Mouse (Mus musculus): ENCODE results near the gene Ccdc70.
A peak's percentile ranks its signal among the peaks of the same experiment; 100 is the strongest.
"Not testable (repeated sequence)": the region's sequence is repeated elsewhere in the genome, so short reads cannot be mapped to it uniquely, and the experiment has no call there.

The Ccdc70 gene

DNA sequence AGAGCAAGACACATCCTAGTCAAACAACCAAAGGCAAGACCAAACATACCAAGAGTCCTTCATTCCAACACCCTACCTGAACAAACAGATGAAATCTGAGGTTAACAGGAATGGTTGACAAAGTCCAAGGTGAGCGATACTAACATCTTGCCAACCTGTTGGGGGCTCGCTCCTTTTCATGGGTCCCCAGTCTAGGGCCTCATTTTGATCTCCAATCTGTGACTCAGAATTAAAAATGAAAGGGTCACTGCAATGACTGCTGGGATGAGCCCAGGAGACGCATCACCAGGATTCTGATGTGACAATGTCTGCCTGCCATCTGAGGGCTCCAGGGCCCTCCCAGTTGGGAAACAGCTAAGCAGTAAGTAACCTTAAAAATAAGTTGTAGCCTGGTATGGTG lies at the start of gene Ccdc70:
Gene Ccdc70, plus strand, starts transcription at position 301 of the 400 bp plus-strand sequence.
- no peak for DNase-seq

DNA sequence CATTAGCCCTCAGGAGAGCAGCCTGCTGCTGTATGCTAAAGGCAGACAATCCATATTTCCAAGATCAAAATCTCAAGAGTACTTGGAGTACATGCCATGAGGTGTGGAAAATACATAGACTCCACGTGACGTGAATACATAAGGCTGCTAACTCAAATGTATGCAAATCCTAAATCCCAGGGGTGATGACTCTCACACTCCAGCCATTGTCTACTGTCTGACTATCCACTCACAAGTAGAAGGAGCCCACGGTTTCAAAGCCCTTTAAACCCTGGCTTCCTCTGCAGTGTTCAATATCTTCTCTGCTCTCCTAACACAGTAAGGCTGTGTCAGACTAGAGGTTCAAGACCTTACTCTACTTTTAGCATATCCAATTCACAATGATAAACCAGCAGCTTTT lies 38.8 kb upstream of the Ccdc70 start:
- not testable (repeated sequence) for DNase-seq

DNA sequence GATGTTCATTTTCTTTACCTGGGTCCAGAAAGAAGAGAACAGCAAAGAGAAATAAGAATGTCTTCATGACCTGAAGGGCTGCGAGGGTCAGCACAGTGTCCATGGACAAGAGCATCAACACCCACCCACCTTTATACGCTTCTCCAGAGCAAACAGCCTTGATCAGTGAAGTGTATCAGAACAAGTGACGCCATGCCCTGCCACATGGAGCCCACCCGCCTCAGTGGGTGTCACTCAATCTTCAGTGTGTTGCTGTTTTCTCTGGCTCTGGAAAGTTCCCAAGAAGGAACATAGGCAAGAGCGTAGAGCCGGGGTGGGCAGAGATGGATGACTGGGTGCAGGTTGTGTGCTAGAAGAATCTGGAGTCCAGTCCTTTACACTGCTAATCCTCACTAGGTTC lies 37.0 kb upstream of the Ccdc70 start, which contains the start of gene Defb15:
Gene Defb15, minus strand, starts transcription at position 101 of the 400 bp plus-strand sequence.
- no peak for DNase-seq

DNA sequence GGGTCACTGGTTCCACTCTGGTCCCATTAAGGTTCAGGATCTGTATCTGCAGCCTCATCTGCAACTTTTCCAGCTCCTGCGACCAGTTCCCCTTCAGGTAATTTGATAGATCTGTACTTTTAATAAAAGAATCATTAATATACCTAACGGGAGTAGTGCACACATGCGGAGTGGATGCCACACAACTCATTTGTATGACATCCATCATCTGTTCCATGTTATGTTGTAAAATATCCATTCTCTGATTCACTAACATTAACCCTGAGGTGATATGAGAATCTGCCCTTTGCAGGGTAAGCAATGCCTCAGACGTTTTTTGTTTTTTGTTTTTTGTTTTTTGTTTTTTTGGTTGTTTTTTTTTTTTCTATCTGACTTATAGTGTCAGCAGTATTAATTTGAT lies 31.5 kb upstream of the Ccdc70 start, which contains the start of gene Defb35:
Gene Defb35, plus strand, starts transcription at position 301 of the 400 bp plus-strand sequence.
- not testable (repeated sequence) for DNase-seq

DNA sequence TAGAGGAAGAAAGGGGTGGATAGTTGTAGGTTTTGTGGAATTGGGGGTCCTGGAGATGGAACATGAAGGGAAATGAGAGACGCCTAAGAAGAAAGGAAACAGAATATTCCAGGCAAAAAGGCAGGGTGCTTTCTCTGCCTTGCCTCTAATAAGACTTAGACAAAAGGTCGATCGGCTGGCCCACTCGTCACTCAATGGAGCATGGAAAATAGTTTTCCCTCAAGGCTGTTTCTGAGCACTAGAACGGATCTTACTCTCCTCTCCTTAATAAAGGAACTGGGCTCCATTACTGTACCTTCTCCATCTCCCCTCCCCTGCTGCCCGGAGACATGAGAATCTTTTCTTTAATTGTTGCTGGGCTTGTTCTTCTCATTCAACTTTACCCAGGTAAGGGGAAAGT lies 23.1 kb upstream of the Ccdc70 start, which contains the start of gene Defb13:
Gene Defb13, plus strand, starts transcription at position 301 of the 400 bp plus-strand sequence.
- no peak for DNase-seq

DNA sequence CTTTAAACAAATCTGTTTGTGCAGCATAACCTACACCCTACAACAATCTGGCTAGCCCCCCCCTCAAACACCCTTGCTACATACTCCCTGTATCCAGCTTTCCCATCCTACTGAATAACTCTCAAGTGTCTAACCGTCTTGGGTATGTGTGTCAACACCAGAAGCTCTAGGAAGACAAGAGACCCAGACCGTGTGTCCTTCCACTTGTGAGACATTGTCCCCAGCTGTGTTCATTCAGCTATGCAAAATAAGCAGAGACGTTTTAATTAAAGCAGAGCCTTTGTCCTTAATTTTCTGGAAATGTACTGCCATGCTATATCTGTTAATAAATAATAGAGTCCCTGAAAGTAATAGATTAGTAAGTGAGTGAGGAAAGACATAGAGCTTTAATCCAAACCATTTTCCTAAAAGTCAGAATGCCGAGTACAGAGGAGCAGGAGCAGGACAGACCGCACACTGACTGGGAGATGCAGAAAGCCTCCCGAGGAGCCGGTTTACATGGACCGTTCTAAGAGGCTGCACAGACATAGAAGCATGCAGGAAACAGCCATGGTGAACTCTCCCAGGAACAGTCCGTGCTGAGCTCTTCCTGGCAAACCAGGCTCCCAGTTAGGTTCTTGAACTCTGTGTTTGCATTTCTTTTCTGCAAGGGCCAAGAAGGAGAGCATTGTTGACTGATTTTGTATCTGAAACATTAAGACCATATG lies 22.1 kb upstream of the Ccdc70 start:
- DNase-seq = no peak

DNA sequence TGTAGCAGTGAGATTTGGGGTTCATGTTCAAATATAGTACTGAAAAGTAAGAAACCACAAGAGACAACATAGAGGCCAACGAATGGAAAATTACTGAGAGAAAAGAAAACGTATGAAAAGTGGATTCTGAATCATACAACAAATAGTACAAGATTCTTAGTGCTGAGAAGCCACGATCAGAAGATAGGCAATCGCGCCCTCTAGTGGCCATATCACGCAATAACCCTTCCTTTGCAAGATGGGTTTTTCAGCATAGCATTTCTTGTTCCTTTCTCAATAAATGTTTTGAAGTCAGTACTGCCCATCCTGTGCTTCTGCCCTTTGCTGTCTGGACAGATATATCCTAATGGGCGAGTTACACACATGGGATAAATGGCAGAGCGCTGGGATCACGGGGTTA lies 14.3 kb upstream of the Ccdc70 start:
- peak; percentile 23 for DNase-seq

DNA sequence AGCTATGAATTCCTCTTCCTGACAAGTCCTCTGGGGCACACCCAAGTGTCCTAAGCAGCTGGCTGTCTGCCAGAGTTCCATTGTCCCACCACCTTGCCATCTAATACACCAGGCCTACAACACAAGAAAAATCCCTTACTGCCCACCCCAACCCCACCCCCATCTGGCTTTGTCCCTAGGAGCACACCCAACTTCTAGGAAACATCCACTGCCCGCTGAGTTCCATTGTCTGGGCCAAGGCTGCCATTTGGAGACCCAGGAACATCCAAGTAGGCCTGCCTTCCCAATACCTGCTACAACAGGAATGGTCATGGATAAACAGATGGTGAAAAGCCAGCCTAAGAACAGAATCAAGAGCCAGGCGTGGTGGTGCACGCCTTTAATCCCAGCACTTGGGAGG lies 13.2 kb upstream of the Ccdc70 start:
- DNase-seq = no peak

DNA sequence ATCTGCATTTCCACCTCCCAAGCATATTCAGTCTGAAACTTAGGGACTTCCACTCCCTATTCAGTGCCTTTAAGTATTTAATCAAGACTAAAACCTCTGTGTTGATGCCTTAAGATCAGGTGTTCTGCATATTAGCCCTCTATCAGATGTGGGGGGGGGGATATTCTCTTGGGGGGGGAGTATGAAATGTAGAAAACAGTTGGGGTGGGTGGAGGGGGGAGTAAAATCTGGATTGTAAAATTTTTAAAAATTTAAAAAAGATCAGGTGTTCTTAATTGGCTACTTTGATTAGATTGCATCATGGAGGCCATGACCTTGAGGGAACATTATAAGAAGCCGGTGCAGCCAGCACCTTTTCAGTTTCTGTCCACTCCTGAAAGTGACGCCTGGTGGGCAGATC lies 11.2 kb upstream of the Ccdc70 start, which contains the start of gene Fam90a1a:
Gene Fam90a1a, plus strand, starts transcription at position 301 of the 400 bp plus-strand sequence.
- no peak for DNase-seq

DNA sequence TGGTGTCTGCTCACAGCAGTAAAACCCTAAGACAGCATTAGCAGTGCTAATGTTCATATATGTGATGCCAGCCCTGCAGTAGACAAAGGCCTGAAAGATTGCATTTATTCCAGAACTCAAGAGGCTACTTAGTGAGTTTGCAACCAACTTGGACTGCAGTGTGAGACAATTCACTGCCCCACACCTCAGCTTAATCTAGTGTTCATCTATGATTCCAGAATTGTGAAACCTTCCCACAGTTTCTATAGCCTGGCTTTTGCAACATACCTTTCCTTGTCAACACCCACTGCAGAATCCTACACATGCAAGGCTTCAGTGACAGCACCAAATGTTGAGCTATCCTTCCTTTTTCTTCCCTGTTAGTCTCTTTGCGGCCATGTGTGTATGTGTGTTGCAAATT lies 2.9 kb upstream of the Ccdc70 start:
- DNase-seq = no peak

DNA sequence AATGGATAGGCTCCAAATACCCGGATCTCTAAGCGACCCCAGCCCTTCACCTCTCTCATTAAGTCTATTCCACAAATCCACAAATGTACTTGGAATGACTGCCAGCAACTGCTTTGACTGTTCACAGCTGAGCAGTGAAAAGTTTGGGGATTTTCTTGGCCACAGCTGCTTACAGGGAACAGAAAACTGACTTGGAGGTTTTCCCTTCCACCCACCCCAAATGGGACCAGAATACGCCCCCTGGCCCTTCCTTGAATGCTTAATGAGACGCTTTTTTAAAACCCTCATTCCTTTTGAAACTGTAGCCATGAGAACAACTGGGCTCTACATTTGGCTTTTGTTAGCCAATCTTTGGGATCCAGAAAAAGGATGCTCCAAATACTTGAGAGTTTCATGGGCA lies 8.6 kb downstream of the Ccdc70 start:
- DNase-seq = no peak

DNA sequence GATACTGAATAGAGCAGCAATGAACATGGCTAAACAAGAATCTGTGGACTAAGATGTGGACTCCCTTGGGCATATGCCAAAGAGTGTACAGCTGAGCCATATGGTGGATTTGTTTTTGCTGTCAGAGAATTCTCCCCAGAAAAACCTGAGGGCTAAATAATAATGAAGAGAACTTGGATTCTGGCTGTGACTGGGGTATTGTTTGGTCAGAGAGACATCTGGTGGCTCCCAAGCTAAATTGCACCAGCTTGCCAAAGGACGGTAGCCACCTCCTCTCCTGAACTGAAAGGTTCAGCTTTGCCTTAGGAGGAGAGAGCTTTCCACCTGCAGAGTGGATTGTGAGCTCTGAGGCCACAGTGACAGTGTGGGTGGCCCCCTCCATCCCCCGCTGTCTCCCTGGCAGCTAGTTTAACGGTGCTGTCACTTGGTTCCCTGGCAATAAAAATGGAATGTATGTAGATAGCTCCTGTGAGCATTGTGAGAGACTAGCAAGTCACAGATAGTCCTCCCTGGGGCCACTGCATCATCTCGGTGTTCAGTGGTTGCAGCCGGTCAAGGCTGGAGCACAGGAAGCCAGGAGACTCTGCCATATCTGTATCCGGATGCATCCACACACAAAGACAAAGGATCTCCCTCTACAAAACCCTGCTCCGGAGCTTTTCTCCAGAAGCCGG lies 12.2 kb downstream of the Ccdc70 start:
- DNase-seq = peak; percentile 28

DNA sequence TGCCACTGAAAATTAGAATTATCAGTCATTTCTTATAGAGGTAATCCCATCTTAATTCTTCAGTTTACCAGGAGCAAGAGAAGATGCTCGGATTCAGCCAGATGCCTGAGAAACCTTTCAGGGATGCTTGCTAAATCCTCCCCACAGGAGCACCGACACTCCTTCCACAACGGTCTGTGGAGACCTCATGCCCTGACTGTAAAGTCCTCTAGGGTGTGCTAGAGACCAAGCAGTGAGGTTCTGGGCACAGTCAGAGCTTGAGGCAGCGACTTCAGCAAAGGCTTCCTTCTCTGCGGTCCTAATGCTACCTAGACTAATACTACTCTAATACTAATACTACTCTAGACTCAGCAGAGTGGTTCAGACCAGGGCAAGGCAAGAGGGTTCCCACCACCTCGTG lies 22.6 kb downstream of the Ccdc70 start:
- DNase-seq = peak; percentile 49

DNA sequence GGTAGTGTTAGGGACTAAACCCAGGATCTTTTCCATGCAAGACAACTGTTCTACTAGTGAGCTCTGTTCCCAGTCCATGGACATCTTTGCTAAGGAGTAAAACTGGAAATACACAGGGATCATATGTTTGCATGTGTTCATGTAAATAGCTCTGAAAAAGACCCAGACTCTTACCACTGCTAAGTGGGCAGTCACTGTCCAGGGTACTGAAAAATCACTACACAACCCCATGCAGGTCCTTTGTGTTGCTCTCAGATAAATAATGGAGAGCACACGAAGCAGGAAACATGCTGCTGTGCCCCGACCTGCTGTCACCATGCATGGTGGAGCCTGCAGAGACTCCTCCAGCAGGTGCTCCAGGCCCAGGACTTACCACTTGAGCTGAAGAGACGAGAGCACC lies 25.6 kb downstream of the Ccdc70 start:
- DNase-seq = no peak

DNA sequence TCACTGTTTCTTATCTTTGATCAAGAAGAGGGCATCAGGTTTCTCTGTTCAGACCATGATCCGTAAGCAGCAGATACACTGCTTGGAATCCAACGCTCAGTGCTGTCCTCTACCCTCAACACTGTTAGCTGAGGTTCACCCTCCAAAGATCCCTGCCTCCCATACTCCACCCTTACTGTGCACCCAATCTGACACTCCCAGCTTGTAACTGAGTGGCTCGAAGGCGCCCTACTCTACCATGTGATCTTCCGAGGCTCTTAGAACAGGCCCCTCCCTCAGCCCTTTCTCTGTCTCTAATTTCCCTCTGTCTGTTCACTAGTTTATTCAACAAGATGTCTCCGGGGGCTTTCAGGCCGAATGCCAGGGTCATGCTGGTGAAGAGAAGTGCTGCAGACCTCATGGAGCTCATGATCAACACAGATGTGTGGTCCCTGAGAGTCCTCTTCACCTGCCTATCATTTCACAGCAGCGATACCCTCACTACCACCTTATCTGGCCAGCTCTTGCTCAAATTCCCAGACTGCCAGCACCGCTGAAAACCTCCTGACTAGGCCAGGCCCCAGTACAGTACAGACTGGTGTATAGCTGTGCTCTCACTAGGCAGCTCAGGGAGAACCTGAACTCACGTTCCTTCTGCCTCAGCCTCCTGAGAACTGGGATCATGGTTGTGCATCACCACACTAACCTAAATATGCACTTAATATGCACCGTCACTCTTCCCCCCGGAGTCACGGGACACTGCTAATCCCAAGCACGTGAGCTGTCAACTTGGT lies 35.4 kb downstream of the Ccdc70 start:
- no peak for DNase-seq

DNA sequence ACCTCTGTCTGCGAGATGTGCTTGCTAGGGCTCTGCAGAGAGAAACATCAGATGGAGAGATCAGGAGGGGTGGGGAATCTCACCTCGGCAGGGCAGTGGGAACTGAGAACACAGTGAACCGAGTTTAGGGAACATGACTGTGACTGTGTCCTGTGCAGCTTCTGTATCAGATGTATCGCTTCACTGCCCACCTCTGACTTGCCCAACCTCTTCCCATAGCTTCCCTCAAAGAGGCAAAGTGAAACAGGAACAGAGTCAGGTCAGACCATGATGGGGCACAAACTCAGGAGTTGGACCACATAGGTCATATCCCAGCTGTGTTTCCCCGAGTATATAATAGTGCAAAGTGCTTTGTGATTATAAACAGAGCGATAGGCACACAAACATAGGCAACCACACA lies 36.8 kb downstream of the Ccdc70 start:
- no peak for DNase-seq

DNA sequence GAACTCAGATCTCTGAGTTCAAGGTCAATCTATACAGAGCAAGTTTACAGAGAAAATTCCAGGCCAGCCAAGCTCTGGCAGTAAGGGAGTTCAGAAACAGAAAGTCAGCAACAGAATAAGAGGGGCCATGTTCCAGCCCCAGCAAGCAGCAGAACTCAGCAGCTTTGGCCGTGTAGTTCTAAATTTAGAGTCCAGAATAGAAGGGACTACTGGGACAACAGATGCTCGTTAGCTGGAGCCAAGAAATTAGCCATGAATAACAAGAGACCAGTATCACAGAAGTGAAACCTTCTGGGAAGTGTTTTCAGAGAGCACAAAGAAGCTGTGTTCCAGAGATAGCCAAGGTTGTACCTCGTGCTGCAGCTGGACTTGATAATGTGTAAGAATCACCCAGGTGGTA lies 39.8 kb downstream of the Ccdc70 start:
- no peak for DNase-seq

DNA sequence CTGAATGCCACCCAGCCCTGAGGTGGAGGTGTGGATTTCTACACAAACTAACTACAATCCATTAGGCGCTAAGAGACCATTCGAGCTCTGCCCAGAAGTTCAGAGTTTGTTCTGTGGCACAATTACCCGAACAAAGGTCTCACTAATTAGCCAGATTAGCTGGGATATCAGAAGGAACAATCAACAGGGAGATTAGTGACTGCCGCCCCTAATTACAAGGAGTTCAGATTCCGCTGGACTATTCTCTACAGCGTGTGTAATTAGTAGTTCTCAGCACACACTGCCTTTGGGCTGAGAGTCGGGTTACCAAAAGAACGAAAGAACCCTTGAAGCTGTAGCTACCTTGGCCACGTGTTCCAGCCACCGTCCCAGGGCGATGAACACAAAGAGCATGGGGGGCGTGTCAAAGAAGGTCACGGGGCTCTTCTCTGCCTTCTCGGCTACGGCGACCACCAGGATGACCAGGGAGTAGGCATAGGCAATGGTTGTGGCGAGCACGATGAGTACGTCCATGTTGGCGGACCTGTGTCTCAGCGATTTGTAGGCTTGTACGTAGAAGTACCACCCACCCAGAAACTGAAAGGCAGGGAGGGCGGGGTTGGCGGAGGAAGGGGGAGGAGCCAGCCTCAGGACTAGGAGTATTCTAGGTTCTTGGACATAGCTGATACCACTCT lies 43.6 kb downstream of the Ccdc70 start:
- no peak for DNase-seq

DNA sequence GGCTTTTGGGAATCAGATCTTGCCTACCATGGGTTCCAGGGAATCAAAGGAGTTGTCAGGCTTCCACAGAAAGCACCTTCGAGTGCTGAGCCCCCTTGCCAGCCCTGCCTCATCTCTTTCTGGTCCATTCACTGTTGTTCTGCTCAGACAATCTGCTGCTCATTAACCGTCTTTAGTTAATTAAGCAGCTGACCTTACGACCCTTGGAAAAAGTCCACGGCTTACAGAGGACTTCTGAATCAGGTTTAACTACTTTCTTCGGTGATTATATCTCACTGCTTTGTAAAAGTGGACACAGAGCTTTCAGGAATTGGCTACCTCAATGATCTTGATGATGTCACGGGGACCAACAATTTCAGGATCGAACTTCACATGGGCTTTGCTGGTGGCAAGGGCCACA lies 48.2 kb downstream of the Ccdc70 start:
- DNase-seq = no peak

DNA sequence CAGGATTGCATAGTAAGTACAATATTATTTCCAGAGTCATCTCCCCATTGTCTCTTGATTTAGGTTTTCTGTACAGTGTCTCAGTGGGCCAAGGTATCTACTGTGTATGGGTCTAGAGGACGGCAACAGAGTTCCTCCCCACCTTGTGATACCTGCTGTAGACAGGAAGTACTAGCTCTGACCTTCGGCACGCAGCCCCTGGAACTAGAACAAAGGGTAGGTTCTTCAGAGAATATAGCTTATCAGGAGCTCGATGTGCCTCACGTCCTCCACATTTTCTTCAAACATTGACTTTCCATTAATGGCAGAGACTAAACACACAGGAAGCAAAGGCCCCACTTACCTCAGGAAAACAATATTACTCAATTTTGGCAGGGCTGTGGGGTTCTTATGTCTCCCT lies 49.9 kb downstream of the Ccdc70 start:
- DNase-seq = no peak

DNA sequence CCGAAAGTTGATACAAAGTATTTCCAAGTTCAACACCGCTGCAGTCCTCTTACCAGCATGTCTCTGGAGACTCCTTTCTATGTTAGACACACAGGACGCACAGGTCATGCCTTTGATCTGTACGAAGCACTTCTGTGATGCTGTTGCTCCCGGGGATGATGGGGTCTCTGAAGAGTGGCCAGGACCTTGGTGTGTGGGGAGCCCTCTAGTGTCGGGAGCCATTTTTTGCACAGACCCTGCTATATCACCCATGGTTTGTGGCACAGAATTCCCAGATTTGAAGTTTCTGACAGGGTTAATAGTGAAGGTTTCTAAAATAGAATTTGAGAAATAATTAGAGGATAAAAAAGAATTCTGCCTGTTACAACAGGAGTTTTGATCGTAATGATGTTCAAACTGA lies 52.7 kb downstream of the Ccdc70 start:
- no peak for DNase-seq
